Mouse (Mus musculus) CH12.LX (cell line): ENCODE measurements at regions not wholly inside any gene's neighbourhood (a gene's known extent, or its start where the extent isn't known, plus 50 kb on each side); places are given as distances from the start of the nearest gene placed in this dataset.

ENCODE experiments used
- DNase-seq: peaks from one replicate; pipeline ENCODE4 v3.0.0-alpha.2; 2013; ENCODE audit errors: extremely low read depth
- H3K27ac ChIP-seq: 2 replicates; pipeline ENCODE4 v1.5.1; 2012; ENCODE audit warnings: low read depth, mild to moderate bottlenecking, control low read depth, moderate library complexity; ENCODE audit not compliant: insufficient read depth
- H3K27me3 ChIP-seq: replicated peaks from 2 replicates; pipeline ENCODE3; 2012; ENCODE audit warnings: inconsistent platforms
- H3K36me3 ChIP-seq, 2 experiments: replicated peaks in 1 of 2; 2 replicates each; pipeline versions ENCODE3 to v1.6.1; 2012; ENCODE audit warnings: inconsistent platforms in 1 of 2, low read length in 1 of 2, mild to moderate bottlenecking in 1 of 2, mixed read lengths in 1 of 2, moderate library complexity in 1 of 2; ENCODE audit not compliant: control insufficient read depth in 1 of 2, insufficient read depth in 1 of 2
- H3K4me1 ChIP-seq, 2 experiments: 2 replicates each; pipeline ENCODE4 v1.6.1; 2012; ENCODE audit warnings: inconsistent platforms in 1 of 2, moderate library complexity in 1 of 2; ENCODE audit not compliant: insufficient read depth in 2 of 2, control insufficient read depth in 1 of 2
- H3K4me2 ChIP-seq: 2 replicates; pipeline ENCODE4 v1.6.1; 2012; ENCODE audit warnings: low read depth, mild to moderate bottlenecking, control low read depth; ENCODE audit not compliant: poor library complexity, insufficient read depth, severe bottlenecking
- H3K4me3 ChIP-seq, 3 experiments: fragments of 150-350 bp in 1 of 3; sonication (generic) in 1 of 3; replicated peaks in 1 of 3; 2 replicates each; pipeline versions ENCODE3 to v1.5.1; 2011 to 2012; ENCODE audit warnings: low read depth in 2 of 3, low read length in 2 of 3, mild to moderate bottlenecking in 2 of 3, moderate library complexity in 2 of 3, control low read depth in 1 of 3, improper control_type of control experiment in 1 of 3, inconsistent platforms in 1 of 3, mixed read lengths in 1 of 3; ENCODE audit not compliant: poor library complexity in 1 of 3
- H3K79me2 ChIP-seq: replicated peaks from 2 replicates; pipeline ENCODE4 v1.6.1; 2012; ENCODE audit warnings: mild to moderate bottlenecking, moderate library complexity; ENCODE audit not compliant: control insufficient read depth, poor library complexity, insufficient read depth, severe bottlenecking; ENCODE audit errors: extremely low read depth
- H3K9ac ChIP-seq: 2 replicates; pipeline ENCODE4 v1.6.1; 2012; ENCODE audit warnings: low read depth, mild to moderate bottlenecking, control low read depth, moderate library complexity; ENCODE audit not compliant: insufficient read depth
- H3K9me3 ChIP-seq: replicated peaks from 2 replicates; pipeline ENCODE3; 2012; ENCODE audit warnings: low read length, inconsistent platforms, mixed read lengths
- CHD1 ChIP-seq: IDR thresholded peaks from 2 replicates; pipeline ENCODE4 v1.6.1; 2012; ENCODE audit warnings: low read depth, low read length, improper control_type of control experiment, inconsistent platforms
- CTCF ChIP-seq, 2 experiments: IDR thresholded peaks in 1 of 2; conservative IDR thresholded peaks in 1 of 2; 2 replicates each; pipeline ENCODE4 v1.5.1; 2011 to 2012; ENCODE audit warnings: low read depth in 2 of 2, low read length in 2 of 2, improper control_type of control experiment in 1 of 2, inconsistent platforms in 1 of 2, mild to moderate bottlenecking in 1 of 2, moderate library complexity in 1 of 2
- ELF1 ChIP-seq: IDR thresholded peaks from 2 replicates; pipeline ENCODE4 v1.6.1; 2014; ENCODE audit warnings: low read depth, mild to moderate bottlenecking, inconsistent platforms, low read length, improper control_type of control experiment
- EP300 ChIP-seq: IDR thresholded peaks from 2 replicates; pipeline ENCODE4 v1.6.1; 2011; ENCODE audit warnings: low read length, improper control_type of control experiment
- ETS1 ChIP-seq: conservative IDR thresholded peaks from 2 replicates; pipeline ENCODE4 v1.6.1; 2012; ENCODE audit warnings: low read depth, mild to moderate bottlenecking, inconsistent platforms, low read length, improper control_type of control experiment, moderate library complexity
- HCFC1 ChIP-seq: IDR thresholded peaks from 2 replicates; pipeline ENCODE4 v1.6.1; 2012; ENCODE audit warnings: low read depth, mild to moderate bottlenecking, inconsistent platforms, low read length, improper control_type of control experiment
- IRF4 ChIP-seq: IDR thresholded peaks from 2 replicates; pipeline ENCODE4 v1.6.1; 2014; ENCODE audit warnings: low read depth, mild to moderate bottlenecking, inconsistent platforms, low read length, improper control_type of control experiment
- JUN ChIP-seq: IDR thresholded peaks from 2 replicates; pipeline ENCODE4 v1.6.1; 2011; ENCODE audit warnings: low read depth, mild to moderate bottlenecking, low read length, improper control_type of control experiment, moderate library complexity; ENCODE audit not compliant: insufficient read depth
- MAZ ChIP-seq: IDR thresholded peaks from 2 replicates; pipeline ENCODE4 v1.6.1; 2012; ENCODE audit warnings: low read depth, mild to moderate bottlenecking, inconsistent platforms, low read length, improper control_type of control experiment, moderate library complexity
- MEF2A ChIP-seq: IDR thresholded peaks from 2 replicates; pipeline ENCODE4 v1.6.1; 2014; ENCODE audit warnings: low read depth, mild to moderate bottlenecking, inconsistent platforms, low read length, improper control_type of control experiment, borderline replicate concordance
- MYC ChIP-seq: IDR thresholded peaks from 2 replicates; pipeline ENCODE4 v1.6.1; 2011; ENCODE audit warnings: low read depth, mild to moderate bottlenecking, improper control_type of control experiment, low read length
- NRF1 ChIP-seq: IDR thresholded peaks from 2 replicates; pipeline ENCODE4 v1.6.1; 2014; ENCODE audit warnings: low read depth, mild to moderate bottlenecking, inconsistent platforms, low read length, improper control_type of control experiment, moderate library complexity
- PAX5 ChIP-seq: IDR thresholded peaks from 2 replicates; pipeline ENCODE4 v1.6.1; 2012; ENCODE audit warnings: low read length, inconsistent platforms, mixed read lengths
- POLR2A ChIP-seq: IDR thresholded peaks from 2 replicates; pipeline ENCODE4 v1.6.1; 2011; ENCODE audit warnings: low read depth, mild to moderate bottlenecking, improper control_type of control experiment, low read length
- POLR2AphosphoS2 ChIP-seq: IDR thresholded peaks from 2 replicates; pipeline ENCODE4 v1.6.1; 2011; ENCODE audit warnings: low read depth, low read length, improper control_type of control experiment
- RCOR1 ChIP-seq: conservative IDR thresholded peaks from 2 replicates; pipeline ENCODE4 v1.6.1; 2012; ENCODE audit warnings: low read depth, mild to moderate bottlenecking, inconsistent platforms, low read length, improper control_type of control experiment
- SIN3A ChIP-seq: IDR thresholded peaks from 2 replicates; pipeline ENCODE4 v1.6.1; 2012; ENCODE audit warnings: low read length, improper control_type of control experiment, inconsistent platforms
- SMC3 ChIP-seq: IDR thresholded peaks from 2 replicates; pipeline ENCODE4 v1.6.1; 2011; ENCODE audit warnings: low read depth, low read length, improper control_type of control experiment
- USF2 ChIP-seq: conservative IDR thresholded peaks from 2 replicates; pipeline ENCODE4 v1.6.1; 2011; ENCODE audit warnings: low read depth, low read length, improper control_type of control experiment
- ZC3H11A ChIP-seq: IDR thresholded peaks from 2 replicates; pipeline ENCODE4 v1.6.1; 2012; ENCODE audit warnings: low read depth, mild to moderate bottlenecking, inconsistent platforms, low read length, improper control_type of control experiment
- ZKSCAN1 ChIP-seq: IDR thresholded peaks from 2 replicates; pipeline ENCODE4 v1.6.1; 2012; ENCODE audit warnings: low read depth, inconsistent platforms, low read length, improper control_type of control experiment, borderline replicate concordance
- ZNF384 ChIP-seq: IDR thresholded peaks from 2 replicates; pipeline ENCODE4 v1.6.1; 2012; ENCODE audit warnings: low read depth, low read length, improper control_type of control experiment, inconsistent platforms
- dilution Hi-C: fragments of 300-500 bp; cut with MboI; formaldehyde crosslinking; loops from 2 replicates; pipeline ENCODE4 v1.14.3; 2020; ENCODE audit warnings: low sequenced_read_pairs; ENCODE audit not compliant: extremely low pct_unique_long_range_greater_than_20kb, extremely low pct_ligation_motif_present
- in situ Hi-C: fragments of 300-500 bp; cut with MboI; formaldehyde crosslinking; loops from 3 replicates; pipeline ENCODE4 v1.14.3; 2019; ENCODE audit warnings: low sequenced_read_pairs, low pct_ligation_motif_present, low pct_unique_long_range_greater_than_20kb, mixed read lengths

GRCm38 (mm10) chr14:99457573-99457972 lies 159.1 kb downstream of the Klf5 start:
- no peak overlapping the region for H3K4me3 ChIP-seq
- dilution Hi-C loops = no loop called here
- TF ChIP-seq PAX5 = no peak
- TF ChIP-seq CTCF (conservative IDR thresholded peaks at IDR 0.05 in 1 of 2, IDR thresholded peaks at IDR 0.05 in 1 of 2; ENCODE audit: low read depth in 2 of 2, low read length in 2 of 2) = no peak
- no peak for TF ChIP-seq CHD1
- no peak for TF ChIP-seq HCFC1
- no peak for TF ChIP-seq POLR2A
- no peak for TF ChIP-seq MYC
- TF ChIP-seq RCOR1 = no peak
- no peak for TF ChIP-seq USF2
- TF ChIP-seq ZKSCAN1 = no peak
- no peak for TF ChIP-seq EP300
- no peak for TF ChIP-seq SMC3
- TF ChIP-seq POLR2AphosphoS2 = no peak
- no peak for TF ChIP-seq IRF4
- no peak for TF ChIP-seq JUN
- no peak for TF ChIP-seq ZC3H11A
- no peak for TF ChIP-seq SIN3A
- TF ChIP-seq, all 38 proteins: peak for 0
- no peak overlapping the region for H3K4me2 ChIP-seq
- in situ Hi-C loops = no loop called here
- H3K4me1 ChIP-seq = peaks cover 6% of the 10 kb centered on the region in 2 experiments; a peak in 2 of 4 replicates
- no peaks in the 10 kb centered on the region for H3K9me3 ChIP-seq
- H3K9ac ChIP-seq = no peak overlapping the region
- H3K36me3 ChIP-seq = no peaks in the 10 kb centered on the region
- H3K27ac ChIP-seq = no peak overlapping the region
- H3K79me2 ChIP-seq = no peaks in the 10 kb centered on the region
- no peaks in the 10 kb centered on the region for H3K27me3 ChIP-seq
- no peak for DNase-seq

GRCm38 (mm10) chr14:99472111-99472510 lies 173.6 kb downstream of the Klf5 start:
- in situ Hi-C loops = no loop called here
- Histone ChIP-seq H3K27ac (no peak overlapping the region), H3K79me2 (no peaks in the 10 kb centered on the region; the same call in 1 of the 2 replicates), H3K4me2 (no peak overlapping the region), H3K4me1 (peaks cover 0 to 2% of the 10 kb centered on the region in 2 experiments; a peak in 1 of 4 replicates), H3K9ac (no peak overlapping the region), H3K9me3 (no peaks in the 10 kb centered on the region), H3K36me3 (no peaks in the 10 kb centered on the region), H3K27me3 (no peaks in the 10 kb centered on the region), H3K4me3 (no peak overlapping the region)
- dilution Hi-C loops = no loop called here
- TF ChIP-seq ZNF384 (no peak), MEF2A (no peak), CTCF (conservative IDR thresholded peaks at IDR 0.05 in 1 of 2, IDR thresholded peaks at IDR 0.05 in 1 of 2; ENCODE audit: low read depth in 2 of 2, low read length in 2 of 2) (no peak), USF2 (no peak), POLR2A (no peak), SIN3A (no peak), ELF1 (no peak), IRF4 (no peak), ETS1 (no peak), NRF1 (no peak), ZKSCAN1 (no peak), MAZ (no peak), HCFC1 (no peak), PAX5 (no peak)
- DNase-seq = no peak
